Mouse (Mus musculus): ENCODE results near the gene Fhl4.

Fhl4 gene

DNA sequence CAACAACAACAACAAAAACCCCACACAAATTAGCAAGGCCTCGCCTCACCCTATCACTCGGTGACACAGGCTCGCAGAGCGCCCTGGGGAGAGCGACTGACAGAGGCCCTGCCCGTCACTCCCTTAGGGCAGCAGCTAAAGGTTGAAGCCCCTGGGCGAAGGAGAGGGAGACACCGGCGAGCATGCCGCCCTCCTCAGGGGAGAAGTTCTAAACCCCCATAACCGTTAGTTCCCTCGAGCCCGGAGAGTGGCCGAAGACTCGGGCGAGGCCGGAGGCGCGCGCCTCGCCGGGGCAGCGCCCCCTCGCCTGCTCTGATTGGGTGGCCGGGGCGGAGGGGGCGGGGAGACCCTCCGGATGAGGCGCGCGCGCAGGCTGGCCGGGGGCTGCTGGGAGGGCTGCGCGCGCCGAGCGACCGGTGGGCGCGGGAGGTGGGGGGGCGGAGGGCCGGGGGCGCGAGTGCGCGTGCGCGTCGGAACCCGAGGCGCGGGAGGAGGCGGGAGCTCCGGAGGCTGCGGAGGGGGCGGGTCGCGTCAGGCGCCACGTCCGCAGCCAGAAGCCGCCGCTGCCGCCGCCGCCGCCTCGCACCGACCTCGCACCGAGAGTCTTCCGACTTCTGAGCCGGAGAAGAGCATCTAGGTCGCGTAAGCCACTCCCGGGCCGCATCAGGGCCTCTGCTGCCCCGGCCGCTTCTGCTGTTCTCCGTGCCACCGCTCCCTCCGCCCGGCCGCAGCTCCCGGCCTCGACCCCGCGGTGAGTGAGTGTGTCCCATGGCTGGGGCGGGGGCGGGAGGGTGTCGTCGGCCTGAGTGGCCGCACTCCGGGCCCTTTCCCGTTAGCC lies at the start of gene Fhl4, which contains the start of gene Tmem263:
TSS of gene Fhl4 (minus strand) at position 249 of the 838 bp plus-strand sequence.
TSS of gene Tmem263 (plus strand) at position 381 of the 838 bp plus-strand sequence.
- DNase-seq: peak; percentile 69 to 83

DNA sequence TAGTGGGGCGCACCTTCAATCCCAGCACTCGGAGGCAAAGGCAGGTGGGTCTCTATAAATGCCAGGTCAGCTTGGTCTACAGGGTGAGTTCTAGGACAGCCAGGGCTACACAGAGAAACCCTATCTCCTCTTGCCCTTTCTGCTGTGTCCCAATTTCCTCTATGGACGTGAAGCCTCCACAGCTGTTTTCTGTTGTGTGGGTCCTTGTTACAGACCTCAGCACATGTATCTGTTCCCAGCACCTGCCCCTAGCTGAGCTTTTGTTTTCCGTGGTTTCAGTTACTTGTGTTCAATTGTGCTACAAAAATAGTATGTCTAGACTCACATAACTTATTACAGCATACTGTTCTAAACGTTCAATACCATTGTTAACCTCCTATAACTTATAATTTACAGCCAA lies 46.9 kb upstream of the Fhl4 start:
- no peak for DNase-seq

- DNase-seq: peak; percentile 58 to 60
Observed at GRCm38 (mm10) chr10:85146282-85146681, 44.0 kb upstream of the Fhl4 start.

GRCm38 (mm10) chr10:85141465-85141864 lies 39.2 kb upstream of the Fhl4 start:
- DNase-seq: no peak

GRCm38 (mm10) chr10:85136573-85136972 lies 34.3 kb upstream of the Fhl4 start:
- no peak for DNase-seq

GRCm38 (mm10) chr10:85128453-85128852 lies 26.2 kb upstream of the Fhl4 start:
- DNase-seq: peak in 1 of 2 experiments; percentile 16

- peak; percentile 93 to 98 for DNase-seq
Observed at GRCm38 (mm10) chr10:85127395-85128287, 25.3 kb upstream of the Fhl4 start, which contains the start of gene Mterf2. Mterf2 (minus strand) TSS chr10:85128027.

- no peak for DNase-seq
Observed at GRCm38 (mm10) chr10:85125184-85125583, 22.9 kb upstream of the Fhl4 start.

DNA sequence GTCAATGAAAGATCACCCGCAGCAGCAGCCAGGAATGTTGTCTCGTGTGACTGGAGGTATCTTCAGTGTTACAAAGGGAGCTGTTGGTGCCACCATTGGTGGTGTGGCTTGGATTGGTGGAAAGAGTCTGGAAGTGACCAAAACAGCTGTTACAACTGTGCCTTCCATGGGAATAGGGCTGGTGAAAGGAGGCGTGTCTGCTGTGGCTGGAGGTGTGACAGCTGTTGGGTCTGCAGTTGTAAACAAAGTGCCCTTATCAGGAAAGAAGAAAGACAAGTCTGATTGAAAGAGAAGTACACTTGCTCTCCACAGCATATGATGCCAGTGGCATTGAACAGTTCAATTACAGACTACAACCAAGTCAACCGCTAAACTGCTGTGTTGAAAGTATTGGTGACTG lies 12.1 kb upstream of the Fhl4 start:
- DNase-seq: no peak

GRCm38 (mm10) chr10:85103085-85103885 lies 990 bp upstream of the Fhl4 start:
- peak; percentile 32 to 40 for DNase-seq

DNA sequence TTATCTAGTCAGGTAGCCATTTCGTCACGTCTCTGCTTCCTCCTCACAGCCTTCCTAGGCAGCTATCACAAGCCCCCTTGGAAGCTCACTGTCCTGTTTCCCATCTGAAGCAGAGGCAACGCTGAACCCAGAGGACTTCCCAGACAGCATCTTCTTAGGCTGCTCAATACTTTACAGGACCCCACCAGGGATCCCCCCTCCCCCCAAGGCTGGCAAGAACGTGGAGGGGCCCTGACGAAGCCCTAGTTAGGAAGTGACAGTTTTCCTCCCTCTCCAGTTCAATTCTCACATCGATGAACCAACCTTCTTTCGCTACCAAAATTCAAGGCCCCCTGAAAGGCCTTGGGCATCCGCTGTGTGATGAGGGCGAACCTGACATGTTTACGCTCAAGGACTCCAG lies 454 bp downstream of the Fhl4 start:
- DNase-seq: peak in 1 of 2 experiments; percentile 34

GRCm38 (mm10) chr10:85071605-85072152 lies 30.6 kb downstream of the Fhl4 start:
- no peak for DNase-seq

- no peak for DNase-seq
Observed at GRCm38 (mm10) chr10:85054876-85055275, 47.4 kb downstream of the Fhl4 start.

DNA sequence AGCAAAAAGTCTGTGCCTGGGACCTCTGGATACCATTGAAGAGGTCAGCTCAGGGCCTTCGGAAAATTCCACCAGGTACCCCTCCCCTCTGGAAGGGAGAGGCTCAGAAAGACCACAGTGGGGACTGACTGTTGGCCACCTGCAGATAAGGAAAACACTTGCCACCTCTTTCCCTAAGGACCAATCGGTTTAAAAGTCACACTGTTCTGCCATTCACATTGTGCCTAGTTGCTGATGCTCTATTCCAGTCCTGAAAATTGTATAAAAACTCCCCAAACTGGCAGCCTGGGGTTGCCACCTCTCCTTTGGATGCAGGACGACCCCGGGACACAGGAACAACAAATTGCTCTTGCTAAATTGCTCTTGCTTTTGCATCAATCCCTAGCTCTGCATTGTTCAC lies 49.8 kb downstream of the Fhl4 start:
- DNase-seq: no peak

- DNase-seq: no peak
Observed at GRCm38 (mm10) chr10:85050668-85051208, 51.6 kb downstream of the Fhl4 start.

GRCm38 (mm10) chr10:85048008-85048407 lies 54.3 kb downstream of the Fhl4 start:
- no peak for DNase-seq

DNA sequence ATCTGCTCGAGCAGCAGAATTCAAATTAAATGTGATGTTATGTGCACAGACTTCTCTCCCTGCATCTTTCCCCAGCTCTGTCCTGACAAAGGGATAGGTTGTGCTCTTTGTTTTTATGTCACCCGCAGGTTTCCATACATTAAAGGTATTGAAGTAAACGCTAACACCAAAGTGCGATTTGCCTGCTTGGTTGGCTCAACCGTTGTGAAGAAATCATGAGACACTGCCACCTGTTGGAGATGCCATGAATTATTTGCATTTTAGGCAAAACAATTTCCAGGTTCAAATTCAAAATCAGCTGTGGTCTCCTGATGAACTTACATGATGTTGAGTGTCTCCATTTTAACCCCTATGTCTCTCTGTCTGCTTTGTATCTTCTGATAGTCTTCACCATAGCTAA lies 55.7 kb downstream of the Fhl4 start:
- DNase-seq: peak; percentile 25 to 31
